Mouse (Mus musculus): Measurements from ENCODE around the gene Nfia.

- TF ChIP-seq CTCF (IDR thresholded peaks at IDR 0.05; ENCODE audit: borderline replicate concordance, insufficient read depth, low read depth, low read length) = no peak
- TF ChIP-seq POLR2A (IDR thresholded peaks at IDR 0.05; ENCODE audit: borderline replicate concordance, insufficient read depth, low read length) = no peak
Observed at GRCm38 (mm10) chr4:97986056-97986734, 213.7 kb downstream of the Nfia start.
